Mouse (Mus musculus) neural tube, embryonic 14.5 days (tissue): ENCODE data around the gene Gpr152. TPM values are rescaled to one million over a fixed set of nuclear protein-coding genes. Genes with fewer than 3 reads are reported as not detected.

Experiments used
- ATAC-seq: fragments of 200-750 bp; cut with Nextera tagmentation; 2 replicates; pipeline ENCODE4 v1.8.0; 2017; ENCODE audit warnings: low read depth, mild to moderate bottlenecking, moderate TSS enrichment, moderate library complexity
- H3K27ac ChIP-seq: fragments of 300-500 bp; sonication (generic); 2 replicates; pipeline ENCODE4 v1.5.1; 2014; ENCODE audit warnings: low read depth, mild to moderate bottlenecking, control low read depth, low read length, moderate library complexity, mixed read lengths
- H3K27me3 ChIP-seq: fragments of 300-500 bp; sonication (generic); 2 replicates; pipeline ENCODE4 v1.6.1; 2014; ENCODE audit warnings: low read length; ENCODE audit not compliant: control insufficient read depth, insufficient read depth
- H3K36me3 ChIP-seq: fragments of 300-500 bp; sonication (generic); 2 replicates; pipeline ENCODE4 v1.6.1; 2014; ENCODE audit warnings: low read length, mixed read lengths; ENCODE audit not compliant: control insufficient read depth, insufficient read depth
- H3K4me1 ChIP-seq: fragments of 300-500 bp; sonication (generic); 2 replicates; pipeline ENCODE4 v1.6.1; 2014; ENCODE audit warnings: low read length; ENCODE audit not compliant: control insufficient read depth, insufficient read depth
- H3K4me2 ChIP-seq: fragments of 300-500 bp; sonication (generic); 2 replicates; pipeline ENCODE4 v1.6.1; 2014; ENCODE audit warnings: mild to moderate bottlenecking, low read depth, low read length, control low read depth
- H3K4me3 ChIP-seq: fragments of 300-500 bp; sonication (generic); 2 replicates; pipeline ENCODE4 v1.5.1; 2014; ENCODE audit warnings: low read depth, low read length, control low read depth, mixed read lengths
- H3K9ac ChIP-seq: fragments of 300-500 bp; sonication (generic); replicated peaks from 2 replicates; pipeline ENCODE4 v1.6.1; 2014; ENCODE audit warnings: low read depth, mild to moderate bottlenecking, control low read depth, low read length, mixed read lengths
- H3K9me3 ChIP-seq: fragments of 300-500 bp; sonication (generic); 2 replicates; pipeline ENCODE4 v1.6.1; 2016; ENCODE audit warnings: low read length; ENCODE audit not compliant: control insufficient read depth
- WGBS: fragments of 180-500 bp; shearing (Covaris S2); extraction: QIAGEN DNeasy Blood & Tissue Kit; methylation state at CpG from one replicate; pipeline ENCODE4 v1.1.7; 2014; 5-methylcytosine and 5-hydroxymethylcytosine counted together
- polyA plus RNA-seq: library from polyadenylated mRNA; unstranded; fragments of >200 nt; fragmentation: Nextera tagmentation; extraction: Ambion mirVana; gene quantifications from 2 replicates; pipeline ENCODE4 v1.2.1, GENCODE M21; 2014

Gpr152 gene
- polyA plus RNA-seq, 1 experiment from 2014 or later = not detected

GRCm38 (mm10) chr19:4097441-4097825, 42.2 kb upstream of the Gpr152 start:
- Histone ChIP-seq H3K4me2 (peak overlapping the region; percentile 83), H3K27ac (peak overlapping the region; percentile 53; the same call in 1 of the 2 replicates), H3K36me3 (no peaks in the 10 kb centered on the region), H3K9ac (peak overlapping the region; percentile 25), H3K4me3 (peak overlapping the region; percentile 58), H3K9me3 (no peaks in the 10 kb centered on the region), H3K4me1 (peaks cover 36% of the 10 kb centered on the region), H3K27me3 (no peaks in the 10 kb centered on the region)
- ATAC-seq = no peak; the same call in 1 of the 2 replicates
- 2% methylated on average over 21 of the region's 21 CpGs for WGBS

DNA sequence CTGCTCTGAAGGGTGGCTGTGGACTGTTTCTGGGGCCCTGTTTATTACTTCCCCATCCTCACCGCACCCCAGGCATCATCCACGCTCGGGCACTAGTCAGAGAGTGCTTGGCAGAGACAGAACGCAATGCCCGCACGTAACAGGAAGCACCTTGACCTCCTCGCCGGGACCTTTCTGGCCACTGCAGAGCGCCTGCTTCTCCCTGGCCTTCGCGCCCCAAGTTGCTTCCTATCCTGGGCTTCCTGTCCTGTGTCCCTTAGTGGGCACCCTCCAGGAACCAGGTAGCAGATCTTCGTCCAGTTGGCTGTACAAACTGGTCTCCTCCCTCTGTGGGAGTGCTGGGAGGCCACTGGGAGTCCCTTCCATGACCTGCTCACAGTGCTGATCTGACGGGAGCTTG, 41.2 kb upstream of the Gpr152 start:
- H3K27me3 ChIP-seq = no peaks in the 10 kb centered on the region
- no peak for ATAC-seq
- peaks cover 36% of the 10 kb centered on the region for H3K4me1 ChIP-seq
- peak overlapping the region; percentile 83; the same call in 1 of the 2 replicates for H3K4me2 ChIP-seq
- no peaks in the 10 kb centered on the region for H3K36me3 ChIP-seq
- H3K9me3 ChIP-seq = no peaks in the 10 kb centered on the region
- 92% methylated on average over 13 of the region's 13 CpGs for WGBS
- no peak overlapping the region for H3K9ac ChIP-seq
- H3K27ac ChIP-seq = no peak overlapping the region
- no peak overlapping the region for H3K4me3 ChIP-seq

GRCm38 (mm10) chr19:4099056-4099455, 40.5 kb upstream of the Gpr152 start:
- H3K4me2 ChIP-seq = peak overlapping the region; percentile 14; the same call in 1 of the 2 replicates
- no peak overlapping the region for H3K27ac ChIP-seq
- no peak overlapping the region for H3K4me3 ChIP-seq
- no peak for ATAC-seq
- peaks cover 36% of the 10 kb centered on the region for H3K4me1 ChIP-seq
- H3K27me3 ChIP-seq = no peaks in the 10 kb centered on the region
- H3K9me3 ChIP-seq = no peaks in the 10 kb centered on the region
- 14% methylated on average over 9 of the region's 9 CpGs for WGBS
- no peaks in the 10 kb centered on the region for H3K36me3 ChIP-seq
- H3K9ac ChIP-seq = no peak overlapping the region

- Histone ChIP-seq H3K4me2 (peak within 1 kb of the TSS; percentile 85), H3K27me3 (no peaks in the 10 kb centered on the region), H3K4me1 (peaks cover 36% of the 10 kb centered on the region), H3K36me3 (no peaks in the 10 kb centered on the region), H3K27ac (peak within 1 kb of the TSS; percentile 64; the same call in 1 of the 2 replicates), H3K9ac (peak within 1 kb of the TSS; percentile 68), H3K4me3 (peak within 1 kb of the TSS; percentile 57), H3K9me3 (no peaks in the 10 kb centered on the region)
- WGBS = 2% methylated on average over 50 of the region's 53 CpGs
- no peak for ATAC-seq
Observed at GRCm38 (mm10) chr19:4099837-4100717, 39.5 kb upstream of the Gpr152 start, which contains the start of gene Pitpnm1. Pitpnm1 (plus strand) TSS chr19:4099998.

DNA sequence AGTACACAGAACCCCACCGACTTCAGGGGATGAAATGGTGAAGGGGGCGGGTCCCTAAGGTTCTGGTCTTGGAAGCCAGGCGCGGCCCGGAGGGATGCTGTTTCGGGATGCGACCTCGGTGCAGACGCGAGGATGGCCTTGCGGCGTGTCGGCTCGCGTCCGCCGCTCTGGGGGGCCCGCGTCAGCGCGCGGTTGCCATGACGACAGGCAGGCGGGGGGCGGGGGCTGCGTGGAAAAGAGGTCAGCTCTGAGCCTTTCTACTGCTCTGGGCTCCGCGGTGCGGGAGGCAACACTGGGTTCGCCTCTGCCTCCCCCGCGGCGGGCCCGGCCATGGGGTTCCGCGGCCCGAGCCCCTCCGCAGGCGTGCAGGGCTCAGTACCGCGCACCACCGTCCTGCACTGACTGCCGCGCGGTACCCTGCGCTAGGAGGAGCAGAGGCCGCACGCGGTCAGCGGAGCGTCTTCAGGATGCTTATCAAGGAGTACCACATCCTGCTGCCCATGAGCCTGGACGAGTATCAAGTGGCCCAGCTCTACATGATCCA, 38.8 kb upstream of the Gpr152 start:
- peak overlapping the region; percentile 85 for H3K4me2 ChIP-seq
- ATAC-seq = 0 out of 2 replicates have a peak, but pooled peaks have one; percentile 13
- peak overlapping the region; percentile 68 for H3K9ac ChIP-seq
- no peaks in the 10 kb centered on the region for H3K9me3 ChIP-seq
- under 1% methylated on average over 52 of the region's 52 CpGs for WGBS
- H3K4me1 ChIP-seq = peaks cover 36% of the 10 kb centered on the region
- H3K27ac ChIP-seq = peak overlapping the region; percentile 64; the same call in 1 of the 2 replicates
- H3K4me3 ChIP-seq = peak overlapping the region; percentile 57
- H3K27me3 ChIP-seq = no peaks in the 10 kb centered on the region
- H3K36me3 ChIP-seq = no peaks in the 10 kb centered on the region

DNA sequence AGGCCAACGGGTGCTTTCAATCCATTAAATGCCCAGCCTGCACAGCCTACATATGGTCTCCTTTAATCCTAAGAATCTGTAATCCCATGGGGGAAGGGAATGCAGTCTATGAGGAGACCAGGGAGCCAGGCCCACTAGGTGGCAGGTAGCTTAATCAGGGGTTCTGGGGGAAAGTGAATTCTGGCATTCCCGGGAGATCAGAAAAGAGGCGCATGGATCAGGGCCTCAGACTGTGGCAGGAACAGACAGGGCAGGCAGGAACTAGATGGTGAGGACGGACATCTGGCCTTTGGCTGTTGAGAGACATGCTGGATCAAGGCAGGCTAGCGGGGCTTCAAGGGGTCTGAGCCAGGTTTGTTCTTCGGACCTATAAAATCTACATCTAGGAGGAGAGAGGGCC, 38.1 kb upstream of the Gpr152 start:
- Histone ChIP-seq H3K27ac (peak overlapping the region; percentile 64; the same call in 1 of the 2 replicates), H3K27me3 (no peaks in the 10 kb centered on the region), H3K9ac (peak overlapping the region; percentile 68), H3K4me1 (peaks cover 32% of the 10 kb centered on the region), H3K4me3 (peak overlapping the region; percentile 57), H3K36me3 (no peaks in the 10 kb centered on the region), H3K4me2 (peak overlapping the region; percentile 85), H3K9me3 (no peaks in the 10 kb centered on the region)
- no peak for ATAC-seq
- WGBS = 61% methylated on average over 6 of the region's 6 CpGs

DNA sequence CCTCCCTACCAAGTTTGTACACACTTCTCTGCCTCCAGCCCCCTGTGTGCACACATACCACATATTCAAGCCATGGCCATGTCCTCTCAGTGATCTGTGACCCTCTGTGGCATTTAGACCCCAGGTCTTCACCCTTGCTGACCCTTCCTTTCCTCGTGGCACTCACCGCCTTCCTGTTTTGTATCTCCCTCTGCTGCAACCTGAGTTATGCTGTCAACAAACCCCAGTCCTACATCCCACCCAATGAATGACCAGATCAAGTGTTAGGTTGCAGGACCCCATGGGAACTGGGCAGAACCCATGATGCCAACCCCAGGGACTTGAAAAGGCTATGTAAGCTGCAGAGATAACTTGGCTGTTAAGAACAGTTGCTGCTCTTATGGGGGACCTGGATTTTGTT, 37.5 kb upstream of the Gpr152 start:
- Histone ChIP-seq H3K9me3 (no peaks in the 10 kb centered on the region), H3K4me1 (peaks cover 32% of the 10 kb centered on the region), H3K36me3 (no peaks in the 10 kb centered on the region), H3K4me3 (no peak overlapping the region), H3K27ac (no peak overlapping the region), H3K9ac (no peak overlapping the region), H3K4me2 (peak overlapping the region; percentile 85), H3K27me3 (no peaks in the 10 kb centered on the region)
- no peak for ATAC-seq
- WGBS = 84% methylated on average over 2 of the region's 2 CpGs

- no peak overlapping the region for H3K27ac ChIP-seq
- peaks cover 28% of the 10 kb centered on the region for H3K4me1 ChIP-seq
- no peaks in the 10 kb centered on the region for H3K9me3 ChIP-seq
- H3K4me2 ChIP-seq = no peak overlapping the region
- H3K9ac ChIP-seq = no peak overlapping the region
- ATAC-seq = no peak
- whole genome bisulfite sequencing = 97% methylated on average over 12 of the region's 12 CpGs
- no peak overlapping the region for H3K4me3 ChIP-seq
- no peaks in the 10 kb centered on the region for H3K27me3 ChIP-seq
- H3K36me3 ChIP-seq = no peaks in the 10 kb centered on the region
Observed at GRCm38 (mm10) chr19:4102626-4103025, 37.0 kb upstream of the Gpr152 start.

GRCm38 (mm10) chr19:4103294-4103693, 36.3 kb upstream of the Gpr152 start:
- Histone ChIP-seq H3K4me2 (no peak overlapping the region), H3K4me3 (no peak overlapping the region), H3K4me1 (peaks cover 24% of the 10 kb centered on the region), H3K36me3 (no peaks in the 10 kb centered on the region), H3K27ac (no peak overlapping the region), H3K9ac (no peak overlapping the region), H3K27me3 (no peaks in the 10 kb centered on the region), H3K9me3 (no peaks in the 10 kb centered on the region)
- WGBS = 94% methylated on average over 18 of the region's 18 CpGs
- ATAC-seq = no peak
